Mouse (Mus musculus): ENCODE measurements around the gene Hist1h2bn.
A peak's percentile ranks its signal among the peaks of the same experiment; 100 is the strongest.
"Not testable (repeated sequence)": the region's sequence is repeated elsewhere in the genome, so short reads cannot be mapped to it uniquely, and the experiment has no call there.

DNA sequence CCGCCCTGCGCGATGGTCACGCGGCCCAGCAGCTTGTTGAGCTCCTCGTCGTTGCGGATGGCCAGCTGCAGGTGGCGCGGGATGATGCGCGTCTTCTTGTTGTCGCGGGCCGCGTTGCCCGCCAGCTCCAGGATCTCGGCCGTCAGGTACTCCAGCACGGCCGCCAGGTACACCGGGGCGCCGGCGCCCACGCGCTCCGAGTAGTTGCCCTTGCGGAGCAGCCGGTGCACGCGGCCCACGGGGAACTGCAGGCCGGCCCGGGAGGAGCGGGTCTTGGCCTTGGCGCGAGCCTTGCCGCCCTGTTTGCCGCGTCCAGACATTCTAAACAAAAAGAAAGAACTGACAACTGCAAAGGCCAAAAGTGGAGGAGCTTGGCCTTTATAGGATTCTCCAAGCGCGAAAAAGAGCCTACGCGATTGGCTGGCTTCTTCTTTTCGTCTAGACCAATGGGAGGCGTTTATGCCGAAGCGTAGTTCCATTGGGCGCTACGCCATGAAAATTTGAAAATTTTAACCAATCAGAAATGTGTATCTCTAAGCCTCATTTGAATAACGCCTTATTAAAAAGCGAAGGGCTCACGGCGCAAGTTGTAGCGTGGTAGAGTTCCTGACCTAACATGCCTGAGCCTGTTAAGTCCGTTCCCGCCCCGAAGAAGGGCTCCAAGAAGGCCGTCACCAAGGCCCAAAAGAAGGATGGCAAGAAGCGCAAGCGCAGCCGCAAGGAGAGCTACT lies 33.1 kb downstream of the Hist1h2bn start, which contains the start of the genes Hist1h2an and Hist1h2bp:
- not testable (repeated sequence) for TF ChIP-seq CTCF (IDR thresholded peaks at IDR 0.05; ENCODE audit: borderline replicate concordance, insufficient read depth, low read length)
- TF ChIP-seq POLR2A (IDR thresholded peaks at IDR 0.05; ENCODE audit: low read depth, low read length), result peak; percentile 72

All from embryonic fibroblast, embryonic 13.5 days (primary cell).